Mouse (Mus musculus) ES-Bruce4 (cell line): Measurements from ENCODE around the gene Cetn4. TPM values are rescaled to one million over a fixed set of nuclear protein-coding genes. Genes with fewer than 3 reads are reported as not detected.

Experiments
- H3K27ac ChIP-seq: 2 replicates; pipeline ENCODE4 v1.5.1; 2012; ENCODE audit warnings: low read length, inconsistent platforms; ENCODE audit not compliant: insufficient read depth
- H3K27me3 ChIP-seq: 2 replicates; pipeline ENCODE4 v1.6.1; 2012; ENCODE audit warnings: mild to moderate bottlenecking, low read length, inconsistent platforms; ENCODE audit not compliant: control insufficient read depth, poor library complexity, insufficient read depth, severe bottlenecking
- H3K36me3 ChIP-seq: 2 replicates; pipeline ENCODE4 v1.6.1; 2012; ENCODE audit warnings: inconsistent platforms, mild to moderate bottlenecking, low read length, moderate library complexity; ENCODE audit not compliant: control insufficient read depth, poor library complexity, insufficient read depth, severe bottlenecking
- H3K4me1 ChIP-seq: one replicate; pipeline ENCODE4 v1.8.1; 2011; ENCODE audit warnings: low read length; ENCODE audit not compliant: control insufficient read depth, insufficient read depth
- H3K4me3 ChIP-seq: 2 replicates; pipeline ENCODE4 v1.5.1; 2011; ENCODE audit warnings: low read depth, mild to moderate bottlenecking, low read length
- H3K9ac ChIP-seq: 2 replicates; pipeline ENCODE4 v1.6.1; 2012; ENCODE audit warnings: low read depth, mild to moderate bottlenecking, inconsistent platforms; ENCODE audit not compliant: poor library complexity, severe bottlenecking
- H3K9me3 ChIP-seq: replicated peaks from 2 replicates; pipeline ENCODE4 v1.6.1; 2012; ENCODE audit warnings: mild to moderate bottlenecking, low read length, inconsistent platforms; ENCODE audit not compliant: control insufficient read depth, poor library complexity, insufficient read depth, severe bottlenecking
- CTCF ChIP-seq: IDR thresholded peaks from one replicate; pipeline ENCODE4 v1.8.1; 2011; ENCODE audit warnings: low read depth, low read length
- EP300 ChIP-seq: IDR thresholded peaks from 2 replicates; pipeline ENCODE4 v1.6.1; 2011; ENCODE audit warnings: low read depth, low read length; ENCODE audit not compliant: insufficient read depth
- POLR2A ChIP-seq: IDR thresholded peaks from one replicate; pipeline ENCODE4 v1.8.1; 2011; ENCODE audit warnings: low read length; ENCODE audit not compliant: insufficient read depth
- polyA plus RNA-seq: library from polyadenylated mRNA; stranded (reverse); fragments of >200 nt; gene quantifications from 2 replicates; pipeline ENCODE4 v1.2.4, GENCODE M21; 2011; ENCODE audit warnings: low read depth; ENCODE audit not compliant: missing spikeins, insufficient read depth, insufficient read length

Gene Cetn4
- polyA plus RNA-seq, 1 experiment = 2.2 TPM

DNA sequence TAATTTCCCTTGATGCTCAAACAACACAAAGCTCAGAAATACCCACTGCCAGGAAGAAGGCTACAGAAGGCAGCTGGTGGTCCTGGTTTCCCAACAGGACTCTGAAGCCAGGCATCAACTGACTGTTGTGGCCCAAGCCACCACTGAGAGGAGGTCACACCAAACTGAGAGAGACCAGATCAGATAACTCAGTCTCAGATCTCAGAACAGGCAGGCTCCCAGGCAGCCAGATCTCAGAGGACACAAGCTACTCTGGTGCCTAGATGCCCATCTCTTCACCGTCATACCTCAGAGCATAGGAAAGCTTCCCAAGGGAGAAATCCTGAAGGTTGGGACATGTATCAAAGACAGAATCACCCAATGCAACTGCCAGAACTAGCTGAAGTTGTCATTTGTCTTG, 32.3 kb downstream of the Cetn4 start:
- no peaks in the 10 kb centered on the region for H3K9me3 ChIP-seq
- H3K27ac ChIP-seq = no peak overlapping the region
- no peak overlapping the region for H3K4me3 ChIP-seq
- no peak overlapping the region for H3K9ac ChIP-seq
- TF ChIP-seq EP300 = no peak
- TF ChIP-seq CTCF = no peak
- no peak for TF ChIP-seq POLR2A
- no peaks in the 10 kb centered on the region for H3K4me1 ChIP-seq
- H3K27me3 ChIP-seq = no peaks in the 10 kb centered on the region
- no peaks in the 10 kb centered on the region for H3K36me3 ChIP-seq

DNA sequence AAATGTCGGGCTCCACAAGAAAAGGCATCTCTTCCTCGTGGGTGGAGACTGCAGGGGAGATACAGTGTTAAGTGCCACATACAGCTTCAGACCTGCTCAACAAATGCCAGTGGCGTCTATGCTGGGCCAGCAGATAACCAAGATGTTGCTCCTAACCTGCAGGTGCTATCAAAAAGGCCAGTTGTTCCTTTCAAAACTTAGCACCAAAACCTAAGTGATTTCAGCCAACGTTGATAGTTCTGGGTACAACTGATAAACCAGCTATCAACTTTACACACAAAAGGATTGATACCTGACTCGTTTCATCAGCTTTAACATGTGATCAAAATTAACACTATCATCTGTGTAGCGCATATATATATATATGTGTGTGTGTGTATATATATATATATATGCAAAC, 37.8 kb downstream of the Cetn4 start:
- no peak overlapping the region for H3K9ac ChIP-seq
- no peaks in the 10 kb centered on the region for H3K36me3 ChIP-seq
- H3K27ac ChIP-seq = no peak overlapping the region
- TF ChIP-seq CTCF = no peak
- TF ChIP-seq EP300 = no peak
- TF ChIP-seq POLR2A = no peak
- no peaks in the 10 kb centered on the region for H3K9me3 ChIP-seq
- H3K4me3 ChIP-seq = no peak overlapping the region
- H3K27me3 ChIP-seq = no peaks in the 10 kb centered on the region
- no peaks in the 10 kb centered on the region for H3K4me1 ChIP-seq

DNA sequence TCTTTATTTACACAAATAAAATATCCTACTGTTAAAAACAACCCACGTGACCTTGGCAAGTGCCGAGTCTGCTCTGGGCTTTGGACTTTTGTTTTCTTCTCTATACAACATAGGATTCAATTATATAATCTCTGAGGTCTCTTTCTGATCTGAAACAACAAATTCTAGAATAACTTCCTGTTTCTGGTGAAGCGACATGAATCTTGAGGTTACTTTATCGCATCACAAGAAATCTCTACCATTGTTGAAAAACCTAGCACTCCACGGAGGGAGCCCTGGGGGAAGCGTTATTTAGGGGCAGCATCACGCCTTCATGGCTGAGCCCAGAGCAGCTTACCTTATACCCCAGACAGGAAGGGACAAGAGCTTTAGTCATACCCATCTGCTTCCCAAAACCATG, 39.4 kb downstream of the Cetn4 start:
- Histone ChIP-seq H3K9me3 (no peaks in the 10 kb centered on the region), H3K4me1 (no peaks in the 10 kb centered on the region), H3K36me3 (no peaks in the 10 kb centered on the region), H3K9ac (no peak overlapping the region), H3K4me3 (no peak overlapping the region), H3K27ac (no peak overlapping the region), H3K27me3 (no peaks in the 10 kb centered on the region)
- TF ChIP-seq CTCF (no peak), POLR2A (no peak), EP300 (no peak)

DNA sequence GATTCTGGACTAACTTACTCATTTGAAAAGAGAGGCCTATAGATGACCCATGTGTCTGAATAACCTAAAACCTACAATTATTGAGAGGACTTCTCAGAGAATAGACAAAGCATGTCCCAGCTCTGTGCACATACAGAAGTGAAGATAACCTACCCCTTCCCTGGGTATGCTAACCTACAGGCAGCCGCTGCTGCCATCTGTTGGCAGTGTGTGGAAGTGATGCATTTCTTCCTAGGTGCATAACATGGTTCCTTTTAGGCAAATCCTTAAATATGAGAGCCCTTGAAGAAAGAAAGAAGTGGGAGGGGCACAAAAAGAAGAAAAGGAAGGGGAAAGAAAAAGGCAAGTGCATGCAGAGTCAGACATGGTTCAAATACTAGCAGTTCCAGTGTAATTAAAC, 41.3 kb downstream of the Cetn4 start:
- H3K4me1 ChIP-seq = no peaks in the 10 kb centered on the region
- no peak overlapping the region for H3K4me3 ChIP-seq
- H3K27ac ChIP-seq = no peak overlapping the region
- TF ChIP-seq POLR2A = no peak
- peak; percentile 73 for TF ChIP-seq CTCF
- H3K27me3 ChIP-seq = no peaks in the 10 kb centered on the region
- H3K36me3 ChIP-seq = no peaks in the 10 kb centered on the region
- no peaks in the 10 kb centered on the region for H3K9me3 ChIP-seq
- H3K9ac ChIP-seq = no peak overlapping the region

DNA sequence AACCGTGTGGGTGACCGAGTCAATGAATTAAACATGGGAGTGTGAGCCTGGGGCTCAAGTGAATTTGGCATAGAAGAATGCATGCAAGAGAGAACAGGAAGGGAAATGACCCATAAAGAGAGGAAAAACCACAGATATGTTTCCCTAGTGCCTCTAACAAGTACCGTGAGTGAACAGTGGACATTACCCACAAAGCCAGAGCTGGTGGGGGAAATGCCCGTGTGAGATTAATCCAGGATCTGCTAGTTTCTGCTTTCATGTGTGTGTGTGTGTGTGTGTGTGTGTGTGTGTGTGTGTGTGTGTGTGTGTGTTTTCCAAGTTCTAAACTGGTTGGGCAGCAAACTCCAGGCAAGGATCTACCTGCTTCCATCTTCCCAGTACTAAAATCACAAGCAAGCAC, 42.6 kb downstream of the Cetn4 start:
- H3K4me1 ChIP-seq = no peaks in the 10 kb centered on the region
- no peak for TF ChIP-seq POLR2A
- no peak for TF ChIP-seq EP300
- TF ChIP-seq CTCF = no peak
- no peak overlapping the region for H3K4me3 ChIP-seq
- H3K36me3 ChIP-seq = no peaks in the 10 kb centered on the region
- H3K9ac ChIP-seq = no peak overlapping the region
- no peaks in the 10 kb centered on the region for H3K27me3 ChIP-seq
- no peaks in the 10 kb centered on the region for H3K9me3 ChIP-seq
- no peak overlapping the region for H3K27ac ChIP-seq

DNA sequence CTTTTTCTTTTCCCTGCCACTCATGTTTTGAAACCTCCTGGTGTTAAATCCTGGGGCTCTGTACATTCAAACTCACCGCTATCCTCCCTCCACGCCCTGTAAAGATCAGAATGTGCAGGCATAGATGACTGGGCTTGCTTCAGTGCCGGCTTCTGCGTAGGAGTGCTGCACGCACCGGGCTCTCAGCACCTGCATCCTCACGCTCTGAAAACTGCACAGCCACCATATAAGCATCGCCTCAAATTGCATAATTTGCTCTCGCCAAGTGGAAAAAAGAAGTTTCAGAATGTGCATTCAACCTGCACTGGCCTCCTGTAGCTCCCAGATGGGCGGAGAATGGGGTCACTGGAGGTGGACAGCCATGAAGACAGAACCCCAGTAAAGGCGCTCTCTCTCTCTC, 44.2 kb downstream of the Cetn4 start:
- TF ChIP-seq CTCF (no peak), POLR2A (no peak), EP300 (no peak)

DNA sequence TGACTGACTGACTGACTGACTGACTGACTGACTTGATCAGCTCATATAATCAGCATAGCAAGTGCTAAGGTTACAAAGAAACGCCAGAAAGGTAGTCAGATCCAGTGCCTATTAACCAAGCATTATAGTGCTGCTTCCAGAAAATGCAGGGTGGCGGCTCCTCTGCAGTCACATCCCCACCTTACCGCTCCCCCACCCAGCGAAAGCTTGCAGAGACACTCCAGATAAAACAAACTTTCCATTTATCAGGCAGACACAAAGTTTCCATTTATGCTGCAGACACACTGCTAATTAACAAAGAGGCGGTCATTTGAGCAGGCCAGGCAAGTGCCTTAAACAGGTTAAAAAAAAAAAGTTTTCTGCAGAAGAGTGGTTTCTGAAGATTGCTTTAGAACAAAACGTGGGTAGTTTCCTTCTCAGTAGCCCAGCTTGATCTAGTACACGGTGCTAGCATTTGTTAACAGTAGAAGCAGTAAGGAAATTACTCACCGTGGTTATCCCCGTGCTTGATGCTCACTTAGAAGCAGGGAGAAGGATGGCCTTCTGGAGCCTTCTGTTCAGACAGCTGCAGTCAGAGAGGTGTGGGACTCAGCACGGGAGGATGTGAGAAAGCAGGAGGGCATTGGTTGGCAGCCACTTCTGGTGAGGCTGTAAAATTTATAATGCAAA, 53.0 kb downstream of the Cetn4 start:
- no peaks in the 10 kb centered on the region for H3K27me3 ChIP-seq
- no peaks in the 10 kb centered on the region; the same call in 1 of the 2 replicates for H3K9me3 ChIP-seq
- H3K4me1 ChIP-seq = no peaks in the 10 kb centered on the region
- H3K36me3 ChIP-seq = no peaks in the 10 kb centered on the region
- no peak overlapping the region for H3K9ac ChIP-seq
- TF ChIP-seq CTCF (no peak), POLR2A (no peak), EP300 (no peak)
- H3K27ac ChIP-seq = no peak overlapping the region
- no peak overlapping the region for H3K4me3 ChIP-seq

More for the DNA sequence above, 44.2 kb downstream of the Cetn4 start:
- Histone ChIP-seq H3K4me3 (no peak overlapping the region), H3K36me3 (no peaks in the 10 kb centered on the region), H3K27me3 (no peaks in the 10 kb centered on the region), H3K9me3 (no peaks in the 10 kb centered on the region), H3K4me1 (no peaks in the 10 kb centered on the region), H3K27ac (no peak overlapping the region), H3K9ac (no peak overlapping the region)
